ENCODE assay signal across 18 mouse cellular contexts in genomic region chr11:32373266-32374026, GRCm38 (mm10). TPM values are rescaled to one million over a fixed set of nuclear protein-coding genes. Genes with fewer than 3 reads are reported as not detected.
DNase-seq lines count a peak whose midpoint lies in the region; ATAC-seq and TF ChIP-seq lines count a peak whose summit lies in the region.
"Had no signal": no experiment of that assay in that cellular context is flagged by ENCODE, and none has a peak within 500 bp of the region (broad histone marks: within the 10 kb centered on the region; RNA-seq: fewer than 3 reads in every experiment).

No protein-coding gene starts in this region.

- H3K4me2 ChIP-seq in forebrain, embryonic 12.5 days, result no peak overlapping the region
- H3K4me2 ChIP-seq in forebrain, embryonic 16.5 days (ENCODE audit: low read length), result no peak overlapping the region
- no peak overlapping the region for H3K4me2 ChIP-seq in hindbrain, embryonic 16.5 days (ENCODE audit: low read length)
- no peak overlapping the region for H3K4me2 ChIP-seq in midbrain, postnatal 0 days (ENCODE audit: low read depth, low read length, poor library complexity, severe bottlenecking)
- no peak overlapping the region for H3K4me2 ChIP-seq in liver, postnatal 0 days (ENCODE audit: low read depth, low read length)
- H3K4me2 ChIP-seq: limb, embryonic 15.5 days; stomach, embryonic 15.5 days had no signal

- TF ChIP-seq CTCF in midbrain, postnatal 0 days (IDR thresholded peaks at IDR 0.05), result no peak; the same call in 1 of the 2 replicates
- no peak for TF ChIP-seq CTCF in liver, postnatal 0 days (IDR thresholded peaks at IDR 0.05; ENCODE audit: low read depth)

- TF ChIP-seq EP300 in liver, postnatal 0 days (IDR thresholded peaks at IDR 0.05; ENCODE audit: low read depth), result no peak

- WGBS in forebrain, embryonic 12.5 days, result 65% methylated on average over 13 of the region's 13 CpGs
- 88% methylated on average over 13 of the region's 13 CpGs for WGBS in forebrain, embryonic 10.5 days
- 44% methylated on average over 13 of the region's 13 CpGs for WGBS in forebrain, embryonic 16.5 days
- 55% methylated on average over 13 of the region's 13 CpGs for whole genome bisulfite sequencing in hindbrain, embryonic 16.5 days
- 75% methylated on average over 13 of the region's 13 CpGs for WGBS in midbrain, postnatal 0 days
- 83% methylated on average over 13 of the region's 13 CpGs for WGBS in liver, postnatal 0 days (ENCODE audit: insufficient replicate concordance)

- H3K9ac ChIP-seq in forebrain, embryonic 12.5 days, result no peak overlapping the region
- H3K9ac ChIP-seq in forebrain, embryonic 16.5 days (replicated peaks; ENCODE audit: low read depth, low read length), result no peak overlapping the region
- H3K9ac ChIP-seq in hindbrain, embryonic 16.5 days (ENCODE audit: low read depth, low read length), result no peak overlapping the region
- no peak overlapping the region for H3K9ac ChIP-seq in midbrain, postnatal 0 days (replicated peaks; ENCODE audit: low read length, poor library complexity, severe bottlenecking)
- H3K9ac ChIP-seq in liver, postnatal 0 days (replicated peaks), result no peak overlapping the region
- H3K9ac ChIP-seq: limb, embryonic 15.5 days; stomach, embryonic 15.5 days had no signal

- no peaks in the 10 kb centered on the region for H3K9me3 ChIP-seq in forebrain, embryonic 12.5 days
- no peaks in the 10 kb centered on the region; the same call in 1 of the 2 replicates for H3K9me3 ChIP-seq in forebrain, embryonic 10.5 days
- no peaks in the 10 kb centered on the region for H3K9me3 ChIP-seq in forebrain, embryonic 16.5 days (ENCODE audit: control insufficient read depth, low read length)
- no peaks in the 10 kb centered on the region for H3K9me3 ChIP-seq in hindbrain, embryonic 16.5 days (ENCODE audit: control insufficient read depth, low read length)
- no peaks in the 10 kb centered on the region for H3K9me3 ChIP-seq in midbrain, postnatal 0 days (ENCODE audit: low read length)
- H3K9me3 ChIP-seq in liver, postnatal 0 days (ENCODE audit: low read length), result no peaks in the 10 kb centered on the region
- H3K9me3 ChIP-seq: limb, embryonic 15.5 days; stomach, embryonic 15.5 days had no signal

- peaks cover 9% of the 10 kb centered on the region for H3K4me1 ChIP-seq in forebrain, embryonic 12.5 days
- peaks cover 8% of the 10 kb centered on the region; the same call in 1 of the 2 replicates for H3K4me1 ChIP-seq in forebrain, embryonic 10.5 days
- peaks cover 11% of the 10 kb centered on the region for H3K4me1 ChIP-seq in forebrain, embryonic 16.5 days (replicated peaks; ENCODE audit: control insufficient read depth, insufficient read depth, low read length)
- H3K4me1 ChIP-seq in hindbrain, embryonic 16.5 days (ENCODE audit: control insufficient read depth, insufficient read depth, low read depth, low read length), result no peaks in the 10 kb centered on the region; the same call in 1 of the 2 replicates
- H3K4me1 ChIP-seq in midbrain, postnatal 0 days (ENCODE audit: insufficient read depth, low read length), result no peaks in the 10 kb centered on the region
- no peaks in the 10 kb centered on the region for H3K4me1 ChIP-seq in liver, postnatal 0 days (ENCODE audit: insufficient read depth)
- H3K4me1 ChIP-seq: stomach, embryonic 15.5 days had no signal

- H3K27ac ChIP-seq in forebrain, embryonic 12.5 days, result peak overlapping the region; percentile 26; the same call in 1 of the 2 replicates
- H3K27ac ChIP-seq in forebrain, embryonic 10.5 days, result no peak overlapping the region
- H3K27ac ChIP-seq in forebrain, embryonic 16.5 days (ENCODE audit: low read length), result peak overlapping the region; percentile 39; the same call in 1 of the 2 replicates
- no peak overlapping the region for H3K27ac ChIP-seq in hindbrain, embryonic 16.5 days (ENCODE audit: low read depth, low read length)
- no peak overlapping the region for H3K27ac ChIP-seq in midbrain, postnatal 0 days (ENCODE audit: low read depth, low read length)
- no peak overlapping the region for H3K27ac ChIP-seq in liver, postnatal 0 days (ENCODE audit: low read depth)
- H3K27ac ChIP-seq: stomach, embryonic 15.5 days had no signal

- no peak for DNase-seq in forebrain, embryonic 10.5 days (ENCODE audit: extremely low spot score, low spot score)
- peak; percentile 43 for DNase-seq in midbrain, postnatal 0 days (ENCODE audit: low spot score)
- no peak for DNase-seq in ovary, postnatal 14 days (ENCODE audit: low spot score)
- DNase-seq in liver, postnatal 0 days, result no peak
- no peak for DNase-seq in left cerebral cortex, adult 11 months (ENCODE audit: low spot score)
- DNase-seq: adrenal gland, adult 2 months; cerebellum, adult 11 months; cerebellum, postnatal 14 days; kidney, adult 18-20 months; kidney, postnatal 14 days; lung, adult 18-20 months; right cerebral cortex, postnatal 14 days had no signal

- ATAC-seq in forebrain, embryonic 12.5 days (ENCODE audit: low FRiP score), result peak; percentile 59
- ATAC-seq in forebrain, embryonic 16.5 days, result peak; percentile 55
- peak; percentile 49 for ATAC-seq in hindbrain, embryonic 16.5 days
- ATAC-seq in midbrain, postnatal 0 days (ENCODE audit: low FRiP score), result peak; percentile 22; the same call in 1 of the 2 replicates
- no peak for ATAC-seq in liver, postnatal 0 days

- H3K36me3 ChIP-seq in forebrain, embryonic 12.5 days (replicated peaks), result peaks cover 61% of the 10 kb centered on the region
- peaks cover 81% of the 10 kb centered on the region for H3K36me3 ChIP-seq in forebrain, embryonic 10.5 days (replicated peaks)
- H3K36me3 ChIP-seq in forebrain, embryonic 16.5 days (ENCODE audit: control insufficient read depth, insufficient read depth), result peaks cover 19% of the 10 kb centered on the region
- peaks cover 6% of the 10 kb centered on the region for H3K36me3 ChIP-seq in hindbrain, embryonic 16.5 days (ENCODE audit: control insufficient read depth, insufficient read depth, low read length)
- H3K36me3 ChIP-seq in midbrain, postnatal 0 days (ENCODE audit: insufficient read depth, low read length), result peaks cover 19% of the 10 kb centered on the region
- 0 out of 2 replicates have a peak, but pooled peaks cover 6% of the 10 kb centered on the region for H3K36me3 ChIP-seq in liver, postnatal 0 days (replicated peaks; ENCODE audit: insufficient read depth, low read length)

- H3K4me3 ChIP-seq in forebrain, embryonic 12.5 days (replicated peaks), result no peak overlapping the region
- H3K4me3 ChIP-seq in forebrain, embryonic 10.5 days, result no peak overlapping the region
- H3K4me3 ChIP-seq in forebrain, embryonic 16.5 days (replicated peaks; ENCODE audit: low read length), result no peak overlapping the region
- no peak overlapping the region for H3K4me3 ChIP-seq in hindbrain, embryonic 16.5 days (ENCODE audit: low read length)
- H3K4me3 ChIP-seq in midbrain, postnatal 0 days (ENCODE audit: low read depth, low read length), result no peak overlapping the region
- no peak overlapping the region for H3K4me3 ChIP-seq in liver, postnatal 0 days (ENCODE audit: low read depth, low read length)
- H3K4me3 ChIP-seq: limb, embryonic 15.5 days; stomach, embryonic 15.5 days had no signal

- no peaks in the 10 kb centered on the region for H3K27me3 ChIP-seq in forebrain, embryonic 12.5 days
- H3K27me3 ChIP-seq in forebrain, embryonic 10.5 days (ENCODE audit: poor library complexity, severe bottlenecking), result no peaks in the 10 kb centered on the region
- H3K27me3 ChIP-seq in forebrain, embryonic 16.5 days (replicated peaks; ENCODE audit: control insufficient read depth, insufficient read depth, low read length), result no peaks in the 10 kb centered on the region
- H3K27me3 ChIP-seq in hindbrain, embryonic 16.5 days (replicated peaks; ENCODE audit: control insufficient read depth, insufficient read depth, low read length), result no peaks in the 10 kb centered on the region
- no peaks in the 10 kb centered on the region for H3K27me3 ChIP-seq in midbrain, postnatal 0 days (ENCODE audit: insufficient read depth, low read length)
- no peaks in the 10 kb centered on the region for H3K27me3 ChIP-seq in liver, postnatal 0 days (ENCODE audit: insufficient read depth, low read length)
- H3K27me3 ChIP-seq: limb, embryonic 15.5 days; stomach, embryonic 15.5 days had no signal

RNA-seq across cellular contexts. Expression of gene Sh3pxd2b, which starts 25.8 kb away (rescaled TPM):
- 25.2 and 26.0 TPM in 2 replicates for polyA plus RNA-seq in forebrain, embryonic 12.5 days (2016; fragmentation: Nextera tagmentation; extraction: Ambion mirVana)
- polyA plus RNA-seq in forebrain, embryonic 10.5 days (2016; fragmentation: Nextera tagmentation; extraction: Ambion mirVana), result 23.0 and 23.4 TPM in 2 replicates
- 16.2 and 22.4 TPM in 2 replicates for polyA plus RNA-seq in forebrain, embryonic 16.5 days (2015; fragmentation: Nextera tagmentation; extraction: Ambion mirVana)
- 15.8 and 20.1 TPM in 2 replicates for polyA plus RNA-seq in hindbrain, embryonic 16.5 days (2015; fragmentation: Nextera tagmentation; extraction: Ambion mirVana)
- total RNA-seq in midbrain, postnatal 0 days (2014; rRNA removed), result 46.4 and 47.5 TPM in 2 replicates
- 8.6 and 8.7 TPM in 2 replicates for polyA plus RNA-seq in midbrain, postnatal 0 days (2015; fragmentation: Nextera tagmentation; extraction: Ambion mirVana)
- 0.49 and 0.79 TPM in 2 replicates for polyA plus RNA-seq in liver, postnatal 0 days (2015; fragmentation: Nextera tagmentation; extraction: Ambion mirVana)
- total RNA-seq: monocyte, adult 5-6 weeks had no signal

Comparison
In these comparisons a context has a peak if more than half of its experiments do, and no peak if none do; other contexts are left out.
1. H3K27ac ChIP-seq: peak in forebrain, embryonic 12.5 days (single experiment) and forebrain, embryonic 16.5 days (single experiment); none in forebrain, embryonic 10.5 days (single experiment), hindbrain, embryonic 16.5 days (single experiment), midbrain, postnatal 0 days (single experiment) and liver, postnatal 0 days (single experiment).